Mouse (Mus musculus): ENCODE measurements around the gene 3110009E18Rik. TPM values are rescaled to one million over a fixed set of nuclear protein-coding genes. Genes with fewer than 3 reads are reported as not detected.

Gene 3110009E18Rik
- polyA plus RNA-seq, 1 experiment from 2014 or later, result 5.1 TPM

DNA sequence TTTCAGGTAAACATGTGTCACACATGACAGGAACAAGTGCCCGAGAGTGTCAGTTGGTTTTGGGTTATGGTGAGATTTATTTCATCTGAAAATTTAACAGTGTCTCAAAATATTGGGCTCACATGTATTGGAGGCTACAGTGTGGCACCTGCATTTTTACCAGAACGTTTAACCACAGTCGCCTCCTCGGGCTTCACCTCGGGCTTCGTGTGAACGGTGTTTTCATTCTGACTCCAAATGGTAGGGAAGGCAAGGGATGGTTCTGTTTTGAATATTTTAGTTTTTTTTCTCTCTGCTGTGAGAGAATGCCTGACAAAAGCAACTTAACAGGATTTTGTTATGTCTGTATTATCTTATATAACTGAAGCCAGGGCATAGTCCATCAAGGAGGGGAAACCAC lies 47.7 kb downstream of the 3110009E18Rik start:
- no peak overlapping the region for H3K4me2 ChIP-seq (ENCODE audit: low read depth, low read length)
- H3K27ac ChIP-seq (ENCODE audit: low read depth), result no peak overlapping the region
- ATAC-seq (no peak), DNase-seq (no peak)
- H3K4me3 ChIP-seq (ENCODE audit: low read depth, low read length), result no peak overlapping the region
- no peaks in the 10 kb centered on the region for H3K9me3 ChIP-seq (ENCODE audit: low read length)
- TF ChIP-seq EP300 (IDR thresholded peaks at IDR 0.05; ENCODE audit: low read depth) (no peak), CTCF (IDR thresholded peaks at IDR 0.05; ENCODE audit: low read depth) (no peak)
- H3K4me1 ChIP-seq (ENCODE audit: insufficient read depth), result no peaks in the 10 kb centered on the region
- WGBS (ENCODE audit: insufficient replicate concordance), result 87% methylated on average over 7 of the region's 7 CpGs
- no peaks in the 10 kb centered on the region for H3K36me3 ChIP-seq (replicated peaks; ENCODE audit: insufficient read depth, low read length)
- H3K9ac ChIP-seq (replicated peaks), result no peak overlapping the region
- H3K27me3 ChIP-seq (ENCODE audit: insufficient read depth, low read length), result no peaks in the 10 kb centered on the region

GRCm38 (mm10) chr1:120170307-120170706 lies 49.3 kb downstream of the 3110009E18Rik start:
- no peaks in the 10 kb centered on the region for H3K36me3 ChIP-seq (replicated peaks; ENCODE audit: insufficient read depth, low read length)

GRCm38 (mm10) chr1:120171819-120172521 lies 51.0 kb downstream of the 3110009E18Rik start:
- WGBS (ENCODE audit: insufficient replicate concordance), result 55% methylated on average over 5 of the region's 5 CpGs
- H3K4me1 ChIP-seq (ENCODE audit: insufficient read depth), result no peaks in the 10 kb centered on the region
- no peaks in the 10 kb centered on the region for H3K9me3 ChIP-seq (ENCODE audit: low read length)
- TF ChIP-seq EP300 (IDR thresholded peaks at IDR 0.05; ENCODE audit: low read depth) (no peak), CTCF (IDR thresholded peaks at IDR 0.05; ENCODE audit: low read depth) (peak; percentile 78)
- no peak overlapping the region for H3K27ac ChIP-seq (ENCODE audit: low read depth)
- no peaks in the 10 kb centered on the region for H3K36me3 ChIP-seq (replicated peaks; ENCODE audit: insufficient read depth, low read length)
- no peak for DNase-seq
- no peak overlapping the region for H3K4me3 ChIP-seq (ENCODE audit: low read depth, low read length)
- H3K27me3 ChIP-seq (ENCODE audit: insufficient read depth, low read length), result no peaks in the 10 kb centered on the region
- no peak overlapping the region for H3K9ac ChIP-seq (replicated peaks)
- H3K4me2 ChIP-seq (ENCODE audit: low read depth, low read length), result no peak overlapping the region
- 0 out of 2 replicates have a peak, but pooled peaks have one; percentile 35 for ATAC-seq

More at GRCm38 (mm10) chr1:120170307-120170706, 49.3 kb downstream of the 3110009E18Rik start:
- WGBS (ENCODE audit: insufficient replicate concordance), result 70% methylated on average over 7 of the region's 7 CpGs
- Histone ChIP-seq H3K27me3 (ENCODE audit: insufficient read depth, low read length) (no peaks in the 10 kb centered on the region), H3K4me2 (ENCODE audit: low read depth, low read length) (no peak overlapping the region), H3K4me1 (ENCODE audit: insufficient read depth) (no peaks in the 10 kb centered on the region), H3K27ac (ENCODE audit: low read depth) (no peak overlapping the region), H3K9ac (replicated peaks) (no peak overlapping the region), H3K9me3 (ENCODE audit: low read length) (no peaks in the 10 kb centered on the region), H3K4me3 (ENCODE audit: low read depth, low read length) (no peak overlapping the region)
- no peak for ATAC-seq
- TF ChIP-seq EP300 (IDR thresholded peaks at IDR 0.05; ENCODE audit: low read depth) (no peak), CTCF (IDR thresholded peaks at IDR 0.05; ENCODE audit: low read depth) (no peak)
- no peak for DNase-seq

GRCm38 (mm10) chr1:120174991-120175390 lies 54.0 kb downstream of the 3110009E18Rik start:
- H3K9ac ChIP-seq (replicated peaks), result no peak overlapping the region
- peak; percentile 17; the same call in 1 of the 2 replicates for ATAC-seq
- TF ChIP-seq CTCF (IDR thresholded peaks at IDR 0.05; ENCODE audit: low read depth) (no peak), EP300 (IDR thresholded peaks at IDR 0.05; ENCODE audit: low read depth) (no peak)
- no peaks in the 10 kb centered on the region for H3K9me3 ChIP-seq (ENCODE audit: low read length)
- no peaks in the 10 kb centered on the region for H3K4me1 ChIP-seq (ENCODE audit: insufficient read depth)
- no peak for DNase-seq
- H3K36me3 ChIP-seq (replicated peaks; ENCODE audit: insufficient read depth, low read length), result no peaks in the 10 kb centered on the region
- 41% methylated on average over 4 of the region's 4 CpGs for WGBS (ENCODE audit: insufficient replicate concordance)
- no peaks in the 10 kb centered on the region for H3K27me3 ChIP-seq (ENCODE audit: insufficient read depth, low read length)
- H3K4me3 ChIP-seq (ENCODE audit: low read depth, low read length), result no peak overlapping the region
- H3K27ac ChIP-seq (ENCODE audit: low read depth), result no peak overlapping the region
- H3K4me2 ChIP-seq (ENCODE audit: low read depth, low read length), result no peak overlapping the region

DNA sequence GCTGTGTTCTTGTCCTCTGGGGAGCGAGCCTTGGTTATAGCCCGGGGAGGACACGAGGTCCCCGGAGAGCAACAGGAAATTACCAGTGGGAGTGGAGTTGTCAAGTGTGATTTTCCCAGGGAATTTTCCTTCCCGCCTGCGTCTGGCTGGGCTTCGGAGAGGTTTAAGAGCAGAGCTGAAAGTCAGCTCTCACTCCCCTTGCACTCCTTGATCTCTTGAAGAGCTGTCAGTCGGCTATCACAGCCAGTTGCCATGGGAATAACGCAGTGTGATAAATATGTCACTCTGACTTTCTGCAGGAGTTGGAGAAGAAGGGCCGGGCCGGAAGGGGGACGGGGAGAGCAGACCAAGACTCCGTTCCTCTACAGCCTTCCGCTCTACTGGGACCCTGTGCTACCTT lies 55.3 kb downstream of the 3110009E18Rik start:
- 29% methylated on average over 14 of the region's 14 CpGs for WGBS (ENCODE audit: insufficient replicate concordance)

DNA sequence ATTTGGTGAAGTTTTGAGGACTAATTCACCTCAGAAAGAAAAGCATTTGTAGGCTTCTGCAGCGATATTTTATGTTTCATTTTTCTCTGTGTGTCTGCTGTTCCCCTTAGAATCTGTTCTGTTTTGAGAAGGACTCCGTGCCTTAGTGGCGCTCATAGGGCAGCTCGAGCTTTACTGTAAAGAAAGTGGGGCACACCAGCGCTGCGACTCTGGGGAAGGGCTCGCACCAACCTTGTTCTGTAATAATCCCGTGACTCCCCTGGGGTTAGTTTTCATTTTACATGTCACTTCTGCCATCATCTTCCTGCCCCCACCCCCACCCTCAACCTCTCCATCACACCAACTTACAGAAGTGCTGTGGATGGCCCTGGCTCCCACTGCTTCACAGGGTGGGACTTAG lies 56.2 kb downstream of the 3110009E18Rik start:
- DNase-seq (no peak), ATAC-seq (no peak)
- H3K27ac ChIP-seq (ENCODE audit: low read depth), result no peak overlapping the region
- no peak overlapping the region for H3K4me2 ChIP-seq (ENCODE audit: low read depth, low read length)
- H3K27me3 ChIP-seq (ENCODE audit: insufficient read depth, low read length), result no peaks in the 10 kb centered on the region
- H3K36me3 ChIP-seq (replicated peaks; ENCODE audit: insufficient read depth, low read length), result no peaks in the 10 kb centered on the region
- H3K9me3 ChIP-seq (ENCODE audit: low read length), result no peaks in the 10 kb centered on the region
- 84% methylated on average over 8 of the region's 8 CpGs for WGBS (ENCODE audit: insufficient replicate concordance)
- no peak overlapping the region for H3K9ac ChIP-seq (replicated peaks)
- no peak overlapping the region for H3K4me3 ChIP-seq (ENCODE audit: low read depth, low read length)
- no peak for TF ChIP-seq EP300 (IDR thresholded peaks at IDR 0.05; ENCODE audit: low read depth)
- no peak for TF ChIP-seq CTCF (IDR thresholded peaks at IDR 0.05; ENCODE audit: low read depth)
- no peaks in the 10 kb centered on the region for H3K4me1 ChIP-seq (ENCODE audit: insufficient read depth)

More for the DNA sequence above, 55.3 kb downstream of the 3110009E18Rik start:
- Histone ChIP-seq H3K9ac (replicated peaks) (no peak overlapping the region), H3K4me3 (ENCODE audit: low read depth, low read length) (no peak overlapping the region), H3K9me3 (ENCODE audit: low read length) (no peaks in the 10 kb centered on the region), H3K27me3 (ENCODE audit: insufficient read depth, low read length) (no peaks in the 10 kb centered on the region), H3K27ac (ENCODE audit: low read depth) (no peak overlapping the region), H3K36me3 (replicated peaks; ENCODE audit: insufficient read depth, low read length) (no peaks in the 10 kb centered on the region), H3K4me1 (ENCODE audit: insufficient read depth) (no peaks in the 10 kb centered on the region), H3K4me2 (ENCODE audit: low read depth, low read length) (no peak overlapping the region)
- no peak for DNase-seq
- no peak for ATAC-seq
- TF ChIP-seq EP300 (IDR thresholded peaks at IDR 0.05; ENCODE audit: low read depth) (no peak), CTCF (IDR thresholded peaks at IDR 0.05; ENCODE audit: low read depth) (no peak)
